Mouse (Mus musculus): ENCODE measurements around the gene Tmem170. TPM values are rescaled to one million over a fixed set of nuclear protein-coding genes. Genes with fewer than 3 reads are reported as not detected.

The Tmem170 gene
- 0.95 to 2.5 TPM (median 1.6 TPM) in 3 replicates for total RNA-seq (2017)

DNA sequence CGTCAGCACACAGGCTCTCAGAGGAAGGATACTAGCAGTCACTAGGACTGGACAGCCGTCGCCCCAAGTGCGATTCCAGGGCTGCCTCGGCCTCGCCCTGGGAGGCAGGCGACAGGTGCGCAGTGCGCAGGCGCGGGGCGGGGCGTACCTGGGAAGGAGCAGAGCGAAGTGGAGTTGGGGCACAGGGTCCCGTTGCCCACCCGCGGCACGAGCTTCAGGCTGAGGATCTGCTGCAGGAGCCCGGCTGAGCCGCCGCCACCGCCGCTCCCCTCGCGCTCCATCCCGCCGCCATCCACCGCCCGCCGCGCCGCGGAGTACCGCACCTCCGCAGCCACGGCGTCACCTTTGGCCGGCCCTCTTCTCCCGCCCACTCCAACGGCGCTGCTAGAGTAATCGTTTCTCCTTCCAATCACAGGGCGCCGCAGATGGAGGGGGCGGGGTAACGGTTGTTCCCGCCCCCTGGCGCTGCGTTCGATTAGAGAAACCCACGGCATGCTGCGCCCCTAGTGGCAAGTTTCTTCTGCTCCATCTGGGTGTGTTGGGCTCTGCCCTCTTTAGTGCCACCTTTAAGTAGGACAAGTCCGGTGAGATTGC lies at the start of gene Tmem170:
Tmem170 (minus strand) TSS at position 396 of the 594 bp plus-strand sequence.
- peak; percentile 99 for ATAC-seq (replicated peaks; ENCODE audit: insufficient number of reproducible peaks, low FRiP score, low TSS enrichment, poor library complexity, severe bottlenecking)

DNA sequence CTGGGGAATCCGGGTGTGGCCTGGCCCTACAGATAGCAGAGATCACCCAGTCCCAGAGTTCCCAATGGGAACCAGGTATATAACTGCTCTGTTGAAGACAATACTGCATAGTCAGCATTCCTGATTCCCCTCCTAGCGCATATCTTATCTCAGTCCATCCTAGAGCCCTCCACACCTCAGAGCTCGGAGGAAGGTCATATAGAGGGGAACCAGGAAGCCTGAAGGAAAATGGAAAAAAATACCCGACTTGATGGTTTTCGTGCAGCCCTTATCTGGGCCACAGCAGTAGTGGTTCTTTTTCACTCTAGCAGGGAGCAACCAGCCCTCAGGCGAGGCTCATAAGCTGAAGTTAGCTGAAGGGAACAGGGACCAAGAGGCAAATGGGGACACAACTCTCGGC lies 48.4 kb upstream of the Tmem170 start:
- no peak for ATAC-seq (replicated peaks; ENCODE audit: insufficient number of reproducible peaks, low FRiP score, low TSS enrichment, poor library complexity, severe bottlenecking)

DNA sequence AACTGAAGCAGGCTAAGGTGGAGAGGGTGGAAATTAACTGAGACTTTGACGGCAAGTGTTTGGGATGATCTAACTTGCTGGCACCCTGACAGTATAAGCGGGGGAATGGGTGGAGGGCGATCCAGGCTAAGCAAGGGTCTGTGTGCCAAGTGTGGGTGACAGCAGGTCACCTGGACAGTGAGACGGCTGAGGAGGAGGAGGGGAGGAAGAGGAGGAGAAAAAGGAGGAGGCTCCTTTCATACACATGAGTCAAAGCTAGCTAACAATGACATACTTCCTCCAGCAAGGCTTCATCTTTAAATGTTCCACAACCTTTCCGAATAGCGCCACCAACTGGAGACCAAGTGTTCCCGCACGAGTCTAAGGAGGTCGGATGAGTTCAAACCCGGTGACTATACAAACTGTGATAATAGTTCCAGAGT lies 46.8 kb upstream of the Tmem170 start:
- ATAC-seq (replicated peaks; ENCODE audit: insufficient number of reproducible peaks, low FRiP score, low TSS enrichment, poor library complexity, severe bottlenecking) = no peak

DNA sequence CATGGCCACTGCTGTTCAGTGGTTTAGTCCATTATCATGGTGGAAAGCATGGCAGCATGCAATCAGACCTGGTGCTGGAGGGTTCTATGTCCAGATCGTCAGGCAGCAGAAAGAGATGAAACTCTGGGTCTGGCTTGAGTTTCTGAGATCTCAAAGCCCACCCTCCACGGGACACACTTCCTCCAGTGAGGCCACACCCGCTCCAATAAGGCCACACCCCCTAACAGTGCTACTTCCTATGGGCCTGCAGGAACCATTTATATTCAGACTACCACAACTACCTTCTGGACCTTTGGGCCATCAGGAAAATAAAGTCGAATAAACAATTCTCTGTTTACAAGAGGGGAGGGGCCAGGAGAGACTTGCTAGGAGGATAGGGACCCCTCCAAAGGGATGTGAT lies 44.4 kb upstream of the Tmem170 start:
- ATAC-seq (replicated peaks; ENCODE audit: insufficient number of reproducible peaks, low FRiP score, low TSS enrichment, poor library complexity, severe bottlenecking) = no peak

GRCm38 (mm10) chr8:111919663-111920062 lies 43.1 kb upstream of the Tmem170 start:
- no peak for ATAC-seq (replicated peaks; ENCODE audit: insufficient number of reproducible peaks, low FRiP score, low TSS enrichment, poor library complexity, severe bottlenecking)

GRCm38 (mm10) chr8:111912860-111913432 lies 36.4 kb upstream of the Tmem170 start:
- ATAC-seq (replicated peaks; ENCODE audit: insufficient number of reproducible peaks, low FRiP score, low TSS enrichment, poor library complexity, severe bottlenecking) = no peak

- no peak for ATAC-seq (replicated peaks; ENCODE audit: insufficient number of reproducible peaks, low FRiP score, low TSS enrichment, poor library complexity, severe bottlenecking)
These were observed 35.0 kb upstream of the Tmem170 start for GRCm38 (mm10) chr8:111911572-111911971.

DNA sequence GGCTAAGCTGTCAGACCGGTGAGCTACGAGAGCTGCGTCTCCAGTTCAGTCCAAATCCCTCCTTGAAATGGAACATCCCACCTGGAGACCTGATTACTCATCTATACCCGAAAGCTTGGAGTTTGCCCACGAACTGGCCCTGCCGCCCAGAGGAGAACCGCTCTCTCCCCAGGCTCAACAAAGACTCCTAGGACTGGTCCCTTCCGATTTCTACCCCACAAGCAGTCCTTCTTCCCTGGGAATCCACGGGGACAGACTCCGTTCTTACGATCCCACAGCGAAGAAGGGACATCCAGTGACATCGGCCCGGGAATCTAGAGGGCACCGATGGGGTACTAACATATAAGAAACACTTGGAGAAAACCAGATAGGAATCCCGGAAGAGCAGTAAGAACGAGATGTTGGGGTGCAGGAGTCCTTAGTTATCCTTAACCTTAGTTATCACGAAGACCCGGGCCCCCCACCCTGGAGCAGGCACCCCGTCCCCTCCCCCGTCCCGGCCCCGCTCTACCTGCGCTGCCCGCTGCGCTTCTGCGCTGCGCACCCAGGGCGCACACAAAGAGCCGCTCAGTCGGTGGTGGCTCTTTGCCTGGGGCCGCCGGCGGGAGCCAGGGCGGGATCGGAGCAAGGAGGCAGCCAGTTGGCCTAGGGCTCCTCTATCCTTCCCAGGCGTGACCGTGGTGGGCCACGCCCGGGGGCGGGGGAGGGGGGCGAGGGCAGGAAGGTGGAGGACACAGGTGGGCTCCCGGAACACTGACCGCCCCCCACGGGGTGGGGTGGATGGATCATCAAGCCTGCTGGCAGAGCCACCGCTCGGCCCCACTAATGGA lies 33.3 kb upstream of the Tmem170 start, which contains the start of gene Chst5:
Chst5 (minus strand) TSS at position 827 of the 830 bp plus-strand sequence.
- ATAC-seq (replicated peaks; ENCODE audit: insufficient number of reproducible peaks, low FRiP score, low TSS enrichment, poor library complexity, severe bottlenecking) = no peak

- no peak for ATAC-seq (replicated peaks; ENCODE audit: insufficient number of reproducible peaks, low FRiP score, low TSS enrichment, poor library complexity, severe bottlenecking)
These were observed 29.1 kb upstream of the Tmem170 start for GRCm38 (mm10) chr8:111905500-111906121.

DNA sequence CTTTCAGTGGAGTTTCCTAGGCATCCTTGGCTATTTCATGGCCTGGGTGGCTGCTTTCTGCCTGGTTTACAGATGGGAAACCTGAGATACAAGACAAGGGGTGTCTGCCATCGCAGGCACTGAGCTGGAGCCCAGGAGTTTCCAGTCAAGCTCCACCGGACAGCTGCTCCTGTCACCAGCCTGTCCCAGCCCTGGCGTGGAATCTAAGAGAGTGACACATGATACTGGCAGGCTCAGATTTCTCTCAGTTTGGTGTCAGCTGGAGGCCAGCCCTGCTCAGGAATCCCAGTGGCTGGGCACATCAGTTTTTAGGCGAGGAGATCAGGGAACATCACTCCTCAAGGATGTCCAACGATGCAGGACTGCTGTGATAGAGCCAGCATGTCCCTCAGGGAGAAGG lies 25.5 kb upstream of the Tmem170 start:
- no peak for ATAC-seq (replicated peaks; ENCODE audit: insufficient number of reproducible peaks, low FRiP score, low TSS enrichment, poor library complexity, severe bottlenecking)

DNA sequence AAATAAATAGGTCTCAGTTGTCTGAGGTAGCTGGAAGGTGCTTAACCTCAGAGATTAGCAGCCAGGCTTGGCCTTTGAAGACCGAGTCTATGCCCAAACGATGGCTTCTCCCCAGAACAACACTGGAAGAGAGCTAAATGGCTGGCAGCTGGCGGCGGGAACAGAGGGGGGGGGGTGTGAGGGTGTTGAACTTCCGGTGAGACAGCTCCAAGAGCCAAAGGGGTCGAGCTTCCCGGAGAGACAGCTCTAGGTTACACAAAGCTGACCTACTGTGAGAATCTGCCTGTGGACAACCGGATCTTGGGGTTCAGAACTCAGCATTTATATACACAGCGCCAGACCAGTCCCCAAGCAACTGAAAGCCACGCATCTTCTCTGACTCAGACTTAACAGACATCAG lies 22.0 kb upstream of the Tmem170 start:
- no peak for ATAC-seq (replicated peaks; ENCODE audit: insufficient number of reproducible peaks, low FRiP score, low TSS enrichment, poor library complexity, severe bottlenecking)

- no peak for ATAC-seq (replicated peaks; ENCODE audit: insufficient number of reproducible peaks, low FRiP score, low TSS enrichment, poor library complexity, severe bottlenecking)
These were observed 18.4 kb upstream of the Tmem170 start for GRCm38 (mm10) chr8:111894955-111895354.

GRCm38 (mm10) chr8:111892615-111893014 lies 16.1 kb upstream of the Tmem170 start:
- ATAC-seq (replicated peaks; ENCODE audit: insufficient number of reproducible peaks, low FRiP score, low TSS enrichment, poor library complexity, severe bottlenecking) = no peak

DNA sequence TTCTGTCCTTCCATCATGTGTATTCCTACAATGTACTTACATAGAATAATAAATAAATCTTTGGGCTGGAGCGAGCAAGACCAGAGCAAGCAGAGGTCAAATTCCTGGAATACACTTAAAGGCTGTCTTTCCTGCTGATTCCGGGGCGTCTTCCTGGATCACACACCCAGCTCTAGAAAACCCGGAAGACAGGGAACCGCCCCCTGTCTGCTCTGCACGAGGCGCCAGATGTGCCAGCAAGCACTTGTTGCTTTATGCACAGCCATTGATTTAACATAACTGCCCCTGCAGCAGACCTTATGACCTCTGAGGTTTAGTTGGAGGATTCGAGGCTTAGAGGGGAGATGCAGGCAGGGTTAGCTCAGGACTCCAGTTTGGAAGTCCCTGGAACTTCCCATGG lies 15.4 kb upstream of the Tmem170 start:
- no peak for ATAC-seq (replicated peaks; ENCODE audit: insufficient number of reproducible peaks, low FRiP score, low TSS enrichment, poor library complexity, severe bottlenecking)

- ATAC-seq (replicated peaks; ENCODE audit: insufficient number of reproducible peaks, low FRiP score, low TSS enrichment, poor library complexity, severe bottlenecking) = no peak
These were observed 14.4 kb upstream of the Tmem170 start for GRCm38 (mm10) chr8:111890911-111891303.

- ATAC-seq (replicated peaks; ENCODE audit: insufficient number of reproducible peaks, low FRiP score, low TSS enrichment, poor library complexity, severe bottlenecking) = no peak
These were observed 13.7 kb upstream of the Tmem170 start for GRCm38 (mm10) chr8:111889931-111890910.

DNA sequence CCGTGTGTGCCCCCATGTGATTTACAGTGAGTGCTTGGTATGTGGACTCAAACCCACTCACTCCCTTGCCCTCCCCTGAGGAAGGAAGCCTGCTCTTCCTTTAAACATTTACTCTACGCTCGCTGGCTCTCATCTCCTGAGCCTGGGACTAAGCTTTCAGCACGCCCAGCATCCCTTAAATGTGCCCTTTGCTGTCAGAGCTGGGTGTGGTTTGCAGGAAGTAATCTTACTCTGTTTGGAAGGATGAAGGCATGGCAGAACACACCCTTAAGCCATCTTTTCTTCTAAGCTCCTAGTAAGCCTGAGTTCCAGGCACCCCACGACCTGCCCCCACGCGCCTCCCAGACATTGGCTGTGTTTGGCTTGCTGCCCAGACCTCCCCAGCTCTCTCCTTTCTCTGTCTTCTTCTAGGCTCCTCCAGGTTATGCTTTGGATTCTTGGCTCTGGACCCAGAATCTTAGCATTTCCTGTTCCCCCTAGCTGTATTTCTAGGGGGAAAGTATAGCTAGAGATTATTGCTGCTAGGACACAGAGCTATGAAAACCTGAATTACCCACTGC lies 11.6 kb upstream of the Tmem170 start:
- no peak for ATAC-seq (replicated peaks; ENCODE audit: insufficient number of reproducible peaks, low FRiP score, low TSS enrichment, poor library complexity, severe bottlenecking)

- no peak for ATAC-seq (replicated peaks; ENCODE audit: insufficient number of reproducible peaks, low FRiP score, low TSS enrichment, poor library complexity, severe bottlenecking)
These were observed 10.9 kb upstream of the Tmem170 start for GRCm38 (mm10) chr8:111887479-111887878.
